Mouse (Mus musculus) liver, postnatal 0 days (tissue): ENCODE results near the gene Pigl. TPM values are rescaled to one million over a fixed set of nuclear protein-coding genes. Genes with fewer than 3 reads are reported as not detected.
"Not testable (repeated sequence)": the region's sequence is repeated elsewhere in the genome, so short reads cannot be mapped to it uniquely, and the experiment has no call there.

Source experiments
- ATAC-seq: fragments of 200-750 bp; cut with Nextera tagmentation; 2 replicates; pipeline ENCODE4 v1.8.0; 2017; ENCODE audit warnings: mild to moderate bottlenecking, moderate library complexity
- DNase-seq: peaks from one replicate; pipeline ENCODE4 v3.0.0-alpha.2; 2016
- H3K27ac ChIP-seq: fragments of 300-500 bp; sonication (generic); 2 replicates; pipeline ENCODE4 v1.5.1; 2014; ENCODE audit warnings: antibody characterized with exemption, moderate library complexity, mild to moderate bottlenecking, low read depth
- H3K27me3 ChIP-seq: fragments of 300-500 bp; sonication (generic); 2 replicates; pipeline ENCODE4 v1.6.1; 2014; ENCODE audit warnings: low read length, control low read depth, mixed read lengths; ENCODE audit not compliant: insufficient read depth
- H3K36me3 ChIP-seq: fragments of 300-500 bp; sonication (generic); replicated peaks from 2 replicates; pipeline ENCODE4 v1.6.1; 2014; ENCODE audit warnings: mild to moderate bottlenecking, control low read depth, low read length, moderate library complexity, mixed read lengths; ENCODE audit not compliant: insufficient read depth
- H3K4me1 ChIP-seq: fragments of 300-500 bp; sonication (generic); 2 replicates; pipeline ENCODE4 v1.6.1; 2014; ENCODE audit warnings: antibody characterized with exemption, mild to moderate bottlenecking, control low read depth; ENCODE audit not compliant: insufficient read depth
- H3K4me2 ChIP-seq: fragments of 300-500 bp; sonication (generic); 2 replicates; pipeline ENCODE4 v1.6.1; 2014; ENCODE audit warnings: low read depth, mild to moderate bottlenecking, low read length, moderate library complexity, mixed read lengths
- H3K4me3 ChIP-seq: fragments of 300-500 bp; sonication (generic); 2 replicates; pipeline ENCODE4 v1.5.1; 2014; ENCODE audit warnings: low read depth, low read length
- H3K9ac ChIP-seq: fragments of 300-500 bp; sonication (generic); replicated peaks from 2 replicates; pipeline ENCODE4 v1.6.1; 2014; ENCODE audit warnings: mild to moderate bottlenecking, moderate library complexity
- H3K9me3 ChIP-seq: fragments of 300-500 bp; sonication (generic); 2 replicates; pipeline ENCODE4 v1.6.1; 2016; ENCODE audit warnings: mild to moderate bottlenecking, control low read depth, low read length, mixed read lengths
- CTCF ChIP-seq: sonication (generic); IDR thresholded peaks from 2 replicates; pipeline ENCODE4 v1.5.1; 2016; ENCODE audit warnings: antibody characterized with exemption, low read depth
- EP300 ChIP-seq: IDR thresholded peaks from 2 replicates; pipeline ENCODE4 v1.6.1; 2016; ENCODE audit warnings: antibody characterized with exemption, low read depth, mild to moderate bottlenecking
- WGBS: fragments of 180-500 bp; shearing (Covaris S2); extraction: QIAGEN DNeasy Blood & Tissue Kit; methylation state at CpG from one replicate; pipeline ENCODE4 v1.1.7; 2014; ENCODE audit not compliant: insufficient replicate concordance; 5-methylcytosine and 5-hydroxymethylcytosine counted together
- polyA plus RNA-seq: library from polyadenylated mRNA; unstranded; fragments of >200 nt; fragmentation: Nextera tagmentation; extraction: Ambion mirVana; gene quantifications from 2 replicates; pipeline ENCODE4 v1.2.1, GENCODE M21; 2015

Gene Pigl
- polyA plus RNA-seq, 1 experiment from 2014 or later, result 2.7 TPM

- 57% methylated on average over 3 of the region's 3 CpGs for WGBS
- H3K27me3 ChIP-seq, result no peaks in the 10 kb centered on the region
- ATAC-seq (peak; percentile 77), DNase-seq (no peak)
- TF ChIP-seq EP300, result peak; percentile 94
- no peak for TF ChIP-seq CTCF
- peaks cover 32% of the 10 kb centered on the region for H3K4me1 ChIP-seq
- peak overlapping the region; percentile 49 for H3K4me2 ChIP-seq
- no peak overlapping the region for H3K4me3 ChIP-seq
- no peaks in the 10 kb centered on the region for H3K36me3 ChIP-seq
- peak overlapping the region; percentile 19; the same call in 1 of the 2 replicates for H3K27ac ChIP-seq
- no peak overlapping the region for H3K9ac ChIP-seq
- H3K9me3 ChIP-seq, result no peaks in the 10 kb centered on the region
These were observed 6.4 kb downstream of the Pigl start for GRCm38 (mm10) chr11:62464696-62465095.

GRCm38 (mm10) chr11:62465849-62466248 lies 7.6 kb downstream of the Pigl start:
- H3K4me3 ChIP-seq, result no peak overlapping the region
- peak overlapping the region; percentile 68 for H3K27ac ChIP-seq
- H3K9me3 ChIP-seq, result no peaks in the 10 kb centered on the region
- ATAC-seq (no peak), DNase-seq (no peak)
- H3K4me2 ChIP-seq, result no peak overlapping the region
- no peaks in the 10 kb centered on the region for H3K27me3 ChIP-seq
- WGBS, result 50% methylated on average over 3 of the region's 3 CpGs
- no peak overlapping the region for H3K9ac ChIP-seq
- peaks cover 28% of the 10 kb centered on the region for H3K4me1 ChIP-seq
- TF ChIP-seq EP300 (no peak), CTCF (no peak)
- H3K36me3 ChIP-seq, result no peaks in the 10 kb centered on the region

- Histone ChIP-seq H3K9me3 (no peaks in the 10 kb centered on the region), H3K36me3 (no peaks in the 10 kb centered on the region), H3K4me3 (no peak overlapping the region), H3K27me3 (no peaks in the 10 kb centered on the region), H3K4me2 (no peak overlapping the region), H3K9ac (no peak overlapping the region), H3K27ac (peak overlapping the region; percentile 68), H3K4me1 (peaks cover 28% of the 10 kb centered on the region)
- TF ChIP-seq EP300 (no peak; the same call in 1 of the 2 replicates), CTCF (no peak)
- WGBS, result 33% methylated on average over 3 of the region's 3 CpGs
- DNase-seq (no peak), ATAC-seq (peak; percentile 73)
These were observed 8.3 kb downstream of the Pigl start for GRCm38 (mm10) chr11:62466546-62466945.

- DNase-seq, H3K9me3 ChIP-seq, H3K4me2 ChIP-seq, H3K27me3 ChIP-seq, H3K4me3 ChIP-seq, H3K36me3 ChIP-seq, H3K9ac ChIP-seq, H3K27ac ChIP-seq, ATAC-seq: not testable (repeated sequence)
- H3K4me1 ChIP-seq, result peaks cover 28% of the 10 kb centered on the region
These were observed 9.0 kb downstream of the Pigl start for GRCm38 (mm10) chr11:62467289-62467688.

GRCm38 (mm10) chr11:62470451-62470850 lies 12.2 kb downstream of the Pigl start:
- Histone ChIP-seq H3K27me3 (no peaks in the 10 kb centered on the region), H3K9me3 (no peaks in the 10 kb centered on the region), H3K4me3 (no peak overlapping the region), H3K27ac (no peak overlapping the region), H3K4me1 (peaks cover 16% of the 10 kb centered on the region), H3K4me2 (no peak overlapping the region), H3K36me3 (no peaks in the 10 kb centered on the region), H3K9ac (no peak overlapping the region)
- ATAC-seq (no peak), DNase-seq (no peak)
- WGBS, result 71% methylated on average over 6 of the region's 6 CpGs
- TF ChIP-seq CTCF (no peak), EP300 (peak; percentile 47; the same call in 1 of the 2 replicates)

DNA sequence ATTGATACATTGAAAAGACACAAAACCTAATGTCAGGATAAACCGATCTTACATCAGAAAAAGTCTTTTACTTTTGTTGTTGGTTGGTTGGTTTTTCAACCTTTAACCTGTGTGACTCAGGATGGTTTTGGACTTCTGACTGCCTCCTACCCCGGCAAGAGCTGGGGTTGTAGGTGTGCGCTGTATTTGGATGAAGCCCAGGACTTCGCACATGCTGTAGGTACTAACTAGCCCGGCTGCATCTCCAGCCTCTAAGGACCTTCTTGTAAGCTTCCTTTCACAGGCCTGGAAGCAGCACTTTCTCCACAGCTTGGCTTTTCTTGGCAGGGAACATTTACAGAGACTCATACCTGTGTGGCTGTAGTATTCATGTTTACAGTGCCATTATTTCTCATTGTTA lies 15.3 kb downstream of the Pigl start:
- Histone ChIP-seq H3K27ac (no peak overlapping the region), H3K4me3 (no peak overlapping the region), H3K36me3 (no peaks in the 10 kb centered on the region), H3K9ac (no peak overlapping the region), H3K4me2 (no peak overlapping the region), H3K27me3 (no peaks in the 10 kb centered on the region), H3K4me1 (no peaks in the 10 kb centered on the region), H3K9me3 (no peaks in the 10 kb centered on the region)
- ATAC-seq, result no peak
- TF ChIP-seq EP300 (no peak), CTCF (no peak)
- DNase-seq, result no peak
- WGBS, result 84% methylated on average over 5 of the region's 5 CpGs

DNA sequence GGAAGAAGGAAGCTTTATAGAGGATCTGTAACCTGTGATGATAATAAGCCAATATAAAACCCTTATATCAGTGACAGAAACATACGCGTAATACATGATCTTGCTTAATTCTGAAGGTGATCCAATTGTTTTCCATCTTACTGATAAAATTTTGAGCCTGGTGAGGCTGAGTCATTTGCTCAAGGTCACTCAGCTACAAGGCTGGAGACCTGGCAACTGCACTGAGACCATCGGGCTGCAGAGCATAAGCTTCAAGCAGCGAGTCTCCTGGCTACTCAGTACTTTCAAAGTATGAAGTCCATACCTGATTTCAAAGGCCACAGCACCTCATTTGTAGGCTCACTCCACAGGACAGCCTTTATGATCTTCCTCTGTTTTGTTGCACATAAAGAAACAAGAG lies 17.9 kb downstream of the Pigl start:
- no peak for TF ChIP-seq CTCF
- TF ChIP-seq EP300, result no peak
- WGBS, result 88% methylated on average over 4 of the region's 4 CpGs
- H3K27ac ChIP-seq, result no peak overlapping the region
- ATAC-seq (no peak), DNase-seq (no peak)
- no peaks in the 10 kb centered on the region for H3K9me3 ChIP-seq
- no peak overlapping the region for H3K4me3 ChIP-seq
- no peaks in the 10 kb centered on the region for H3K4me1 ChIP-seq
- H3K27me3 ChIP-seq, result no peaks in the 10 kb centered on the region
- no peak overlapping the region for H3K9ac ChIP-seq
- H3K36me3 ChIP-seq, result no peaks in the 10 kb centered on the region
- H3K4me2 ChIP-seq, result no peak overlapping the region
